27 mouse cellular contexts compared by ENCODE assay signal in the genomic region with DNA sequence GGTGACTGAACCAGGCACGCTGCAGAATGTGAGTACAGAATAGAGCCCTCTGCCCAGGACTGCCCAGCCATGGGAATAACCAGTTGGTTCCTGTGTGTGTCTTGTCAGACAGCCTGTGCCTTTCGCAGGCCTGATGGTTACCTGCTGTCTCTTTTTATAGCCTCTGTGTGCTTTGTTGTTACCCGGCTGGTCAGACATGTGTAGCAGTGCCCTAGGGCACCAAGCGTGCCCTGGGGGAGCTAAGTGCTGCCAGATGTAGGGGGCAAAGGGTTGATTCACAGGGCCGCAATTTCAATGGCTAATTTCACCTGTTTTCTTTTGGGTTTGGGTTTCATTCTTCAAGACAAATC. TPM values are rescaled to one million over a fixed set of nuclear protein-coding genes. Genes with fewer than 3 reads are reported as not detected.
DNase-seq lines count a peak whose midpoint lies in the region; ATAC-seq lines count a peak whose summit lies in the region.
"Had no signal": no experiment of that assay in that cellular context is flagged by ENCODE, and none has a peak within 500 bp of the region (broad histone marks: within the 10 kb centered on the region; RNA-seq: fewer than 3 reads in every experiment).

No protein-coding gene starts in this region.

- no peak overlapping the region for H3K4me3 ChIP-seq in forebrain, embryonic 10.5 days
- no peak overlapping the region for H3K4me3 ChIP-seq in forebrain, embryonic 11.5 days (ENCODE audit: low read depth, low read length)
- H3K4me3 ChIP-seq in midbrain, embryonic 11.5 days (ENCODE audit: low read depth, low read length) = no peak overlapping the region
- H3K4me3 ChIP-seq in midbrain, embryonic 16.5 days (ENCODE audit: low read depth, low read length) = no peak overlapping the region
- H3K4me3 ChIP-seq in embryonic facial prominence, embryonic 13.5 days = no peak overlapping the region
- no peak overlapping the region for H3K4me3 ChIP-seq in forebrain, embryonic 16.5 days (replicated peaks; ENCODE audit: low read length)
- H3K4me3 ChIP-seq: erythroblast, embryonic 14.5 days; heart, embryonic 10.5 days; left cerebral cortex, adult 2 months; limb, embryonic 10.5 days; myocyte had no signal

- WGBS in forebrain, embryonic 10.5 days = 35% methylated on average over 5 of the region's 5 CpGs
- 22% methylated on average over 5 of the region's 5 CpGs for WGBS in forebrain, embryonic 11.5 days
- 58% methylated on average over 5 of the region's 5 CpGs for WGBS in midbrain, embryonic 11.5 days
- WGBS in midbrain, embryonic 16.5 days = 30% methylated on average over 5 of the region's 5 CpGs
- 23% methylated on average over 5 of the region's 5 CpGs for WGBS in embryonic facial prominence, embryonic 13.5 days
- 15% methylated on average over 5 of the region's 5 CpGs for WGBS in forebrain, embryonic 16.5 days

- ATAC-seq in forebrain, embryonic 11.5 days (replicated peaks; ENCODE audit: low FRiP score) = no peak
- no peak for ATAC-seq in midbrain, embryonic 11.5 days (ENCODE audit: low FRiP score)
- no peak for ATAC-seq in midbrain, embryonic 16.5 days
- ATAC-seq in embryonic facial prominence, embryonic 13.5 days (ENCODE audit: insufficient number of reproducible peaks, insufficient read depth, low FRiP score, low TSS enrichment, low read depth) = no peak
- peak; percentile 38; the same call in 1 of the 2 replicates for ATAC-seq in forebrain, embryonic 16.5 days
- ATAC-seq: CD4-positive, CD25-positive, alpha-beta regulatory T cell, adult 4 months; intestine, postnatal 0 days; Patski had no signal

- no peaks in the 10 kb centered on the region for H3K36me3 ChIP-seq in forebrain, embryonic 10.5 days (replicated peaks)
- H3K36me3 ChIP-seq in forebrain, embryonic 11.5 days (ENCODE audit: control insufficient read depth, insufficient read depth, low read length) = no peaks in the 10 kb centered on the region
- no peaks in the 10 kb centered on the region for H3K36me3 ChIP-seq in midbrain, embryonic 11.5 days (ENCODE audit: control insufficient read depth, insufficient read depth, low read length)
- no peaks in the 10 kb centered on the region for H3K36me3 ChIP-seq in midbrain, embryonic 16.5 days (ENCODE audit: control insufficient read depth, insufficient read depth, low read length)
- no peaks in the 10 kb centered on the region for H3K36me3 ChIP-seq in embryonic facial prominence, embryonic 13.5 days
- no peaks in the 10 kb centered on the region for H3K36me3 ChIP-seq in forebrain, embryonic 16.5 days (ENCODE audit: control insufficient read depth, insufficient read depth)
- H3K36me3 ChIP-seq: heart, embryonic 10.5 days; limb, embryonic 10.5 days had no signal

- no peak overlapping the region for H3K4me2 ChIP-seq in forebrain, embryonic 11.5 days (ENCODE audit: low read depth, low read length, severe bottlenecking)
- H3K4me2 ChIP-seq in midbrain, embryonic 11.5 days = no peak overlapping the region
- H3K4me2 ChIP-seq in midbrain, embryonic 16.5 days (ENCODE audit: low read length) = no peak overlapping the region
- no peak overlapping the region for H3K4me2 ChIP-seq in embryonic facial prominence, embryonic 13.5 days
- no peak overlapping the region for H3K4me2 ChIP-seq in forebrain, embryonic 16.5 days (ENCODE audit: low read length)
- H3K4me2 ChIP-seq: hindbrain, embryonic 14.5 days; liver, embryonic 11.5 days had no signal

- no peak overlapping the region for H3K9ac ChIP-seq in forebrain, embryonic 11.5 days (ENCODE audit: low read length)
- no peak overlapping the region for H3K9ac ChIP-seq in midbrain, embryonic 11.5 days (ENCODE audit: low read length)
- H3K9ac ChIP-seq in midbrain, embryonic 16.5 days (ENCODE audit: low read depth, low read length) = no peak overlapping the region
- no peak overlapping the region for H3K9ac ChIP-seq in embryonic facial prominence, embryonic 13.5 days
- no peak overlapping the region for H3K9ac ChIP-seq in forebrain, embryonic 16.5 days (replicated peaks; ENCODE audit: low read depth, low read length)
- H3K9ac ChIP-seq: hindbrain, embryonic 14.5 days had no signal

- DNase-seq in forebrain, embryonic 10.5 days (ENCODE audit: extremely low spot score, low spot score) = no peak
- DNase-seq in forebrain, embryonic 11.5 days (ENCODE audit: low spot score) = no peak
- peak; percentile 68 for DNase-seq in midbrain, embryonic 11.5 days (ENCODE audit: low spot score, missing footprints)
- DNase-seq in lung, postnatal 14 days = no peak
- no peak for DNase-seq in layer of hippocampus, adult 11-12 months (ENCODE audit: low spot score)
- DNase-seq: adrenal gland, adult 8-10 months; cerebellum, adult 8-10 months; gastrocnemius, postnatal 36 days; lung, adult 2 months; lung, postnatal 36 days; right cerebral cortex, postnatal 4 days had no signal

- peaks cover 44% of the 10 kb centered on the region for H3K4me1 ChIP-seq in forebrain, embryonic 10.5 days
- H3K4me1 ChIP-seq in forebrain, embryonic 11.5 days (replicated peaks; ENCODE audit: control insufficient read depth, insufficient read depth, low read length) = peaks cover 10% of the 10 kb centered on the region
- peaks cover 10% of the 10 kb centered on the region for H3K4me1 ChIP-seq in midbrain, embryonic 11.5 days (ENCODE audit: control insufficient read depth, insufficient read depth, low read length)
- no peaks in the 10 kb centered on the region for H3K4me1 ChIP-seq in midbrain, embryonic 16.5 days (ENCODE audit: control insufficient read depth, insufficient read depth, low read length)
- H3K4me1 ChIP-seq in embryonic facial prominence, embryonic 13.5 days = peaks cover 30% of the 10 kb centered on the region
- H3K4me1 ChIP-seq in forebrain, embryonic 16.5 days (replicated peaks; ENCODE audit: control insufficient read depth, insufficient read depth, low read length) = peaks cover 12% of the 10 kb centered on the region

- H3K27ac ChIP-seq in forebrain, embryonic 10.5 days = peak overlapping the region; percentile 40
- no peak overlapping the region for H3K27ac ChIP-seq in forebrain, embryonic 11.5 days (ENCODE audit: low read depth, low read length)
- H3K27ac ChIP-seq in midbrain, embryonic 11.5 days (ENCODE audit: low read depth, low read length) = no peak overlapping the region
- H3K27ac ChIP-seq in midbrain, embryonic 16.5 days (ENCODE audit: low read length) = no peak overlapping the region
- peak overlapping the region; percentile 51 for H3K27ac ChIP-seq in embryonic facial prominence, embryonic 13.5 days
- H3K27ac ChIP-seq in forebrain, embryonic 16.5 days (ENCODE audit: low read length) = no peak overlapping the region
- H3K27ac ChIP-seq: heart, embryonic 10.5 days; hindbrain, embryonic 14.5 days; kidney, postnatal 0 days; left cerebral cortex, adult 2 months; limb, embryonic 10.5 days had no signal

- no peaks in the 10 kb centered on the region for H3K27me3 ChIP-seq in forebrain, embryonic 10.5 days (ENCODE audit: poor library complexity, severe bottlenecking)
- no peaks in the 10 kb centered on the region for H3K27me3 ChIP-seq in forebrain, embryonic 11.5 days (ENCODE audit: control insufficient read depth, insufficient read depth, low read length)
- H3K27me3 ChIP-seq in midbrain, embryonic 11.5 days (ENCODE audit: control insufficient read depth, insufficient read depth, low read length) = no peaks in the 10 kb centered on the region
- H3K27me3 ChIP-seq in midbrain, embryonic 16.5 days (ENCODE audit: control insufficient read depth, insufficient read depth, low read depth, low read length) = no peaks in the 10 kb centered on the region
- no peaks in the 10 kb centered on the region for H3K27me3 ChIP-seq in embryonic facial prominence, embryonic 13.5 days
- no peaks in the 10 kb centered on the region for H3K27me3 ChIP-seq in forebrain, embryonic 16.5 days (replicated peaks; ENCODE audit: control insufficient read depth, insufficient read depth, low read length)
- H3K27me3 ChIP-seq: Patski had no signal

- no peaks in the 10 kb centered on the region for H3K9me3 ChIP-seq in forebrain, embryonic 10.5 days
- no peaks in the 10 kb centered on the region for H3K9me3 ChIP-seq in forebrain, embryonic 11.5 days (ENCODE audit: control insufficient read depth, low read length)
- no peaks in the 10 kb centered on the region for H3K9me3 ChIP-seq in midbrain, embryonic 11.5 days (ENCODE audit: control insufficient read depth, low read length)
- H3K9me3 ChIP-seq in midbrain, embryonic 16.5 days (replicated peaks; ENCODE audit: control insufficient read depth, low read length, poor library complexity, severe bottlenecking) = no peaks in the 10 kb centered on the region
- H3K9me3 ChIP-seq in embryonic facial prominence, embryonic 13.5 days = no peaks in the 10 kb centered on the region
- H3K9me3 ChIP-seq in forebrain, embryonic 16.5 days (ENCODE audit: control insufficient read depth, low read length) = no peaks in the 10 kb centered on the region
- H3K9me3 ChIP-seq: heart, embryonic 10.5 days; limb, embryonic 10.5 days had no signal

RNA-seq across cellular contexts. Expression of a gene that starts 30.6 kb away (rescaled TPM):
- polyA plus RNA-seq in forebrain, embryonic 10.5 days (2016; fragmentation: Nextera tagmentation; extraction: Ambion mirVana) = 26.7 and 27.9 TPM in 2 replicates
- polyA plus RNA-seq in forebrain, embryonic 11.5 days (2014; fragmentation: Nextera tagmentation; extraction: Ambion mirVana) = 36.5 and 39.7 TPM in 2 replicates
- polyA plus RNA-seq in midbrain, embryonic 11.5 days (2014; fragmentation: Nextera tagmentation; extraction: Ambion mirVana) = 31.6 and 32.8 TPM in 2 replicates
- 30.1 and 33.0 TPM in 2 replicates for polyA plus RNA-seq in midbrain, embryonic 16.5 days (2015; fragmentation: Nextera tagmentation; extraction: Ambion mirVana)
- 51.8 and 52.1 TPM in 2 replicates for polyA plus RNA-seq in embryonic facial prominence, embryonic 13.5 days (2015; fragmentation: Nextera tagmentation; extraction: Ambion mirVana)
- polyA plus RNA-seq in forebrain, embryonic 16.5 days (2015; fragmentation: Nextera tagmentation; extraction: Ambion mirVana) = 42.0 and 46.3 TPM in 2 replicates

RNA-seq across cellular contexts. Expression of a gene that starts 44.2 kb away (rescaled TPM):
- 32.5 and 32.9 TPM in 2 replicates for polyA plus RNA-seq in forebrain, embryonic 10.5 days (2016; fragmentation: Nextera tagmentation; extraction: Ambion mirVana)
- polyA plus RNA-seq in forebrain, embryonic 11.5 days (2014; fragmentation: Nextera tagmentation; extraction: Ambion mirVana) = 118 and 133 TPM in 2 replicates
- 13.6 and 17.3 TPM in 2 replicates for polyA plus RNA-seq in midbrain, embryonic 11.5 days (2014; fragmentation: Nextera tagmentation; extraction: Ambion mirVana)
- 31.5 and 55.5 TPM in 2 replicates for polyA plus RNA-seq in midbrain, embryonic 16.5 days (2015; fragmentation: Nextera tagmentation; extraction: Ambion mirVana)
- polyA plus RNA-seq in embryonic facial prominence, embryonic 13.5 days (2015; fragmentation: Nextera tagmentation; extraction: Ambion mirVana) = 15.1 and 18.3 TPM in 2 replicates
- polyA plus RNA-seq in forebrain, embryonic 16.5 days (2015; fragmentation: Nextera tagmentation; extraction: Ambion mirVana) = 232 and 239 TPM in 2 replicates
- polyA plus RNA-seq: CD4-positive, CD25-positive, alpha-beta regulatory T cell, adult 4 months; heart, postnatal 0 days; kidney, postnatal 0 days; neural tube, embryonic 14.5 days had no signal

Comparison
In these comparisons a context has a peak if more than half of its experiments do, and no peak if none do; other contexts are left out.
1. H3K27ac ChIP-seq: peak in forebrain, embryonic 10.5 days (single experiment) and embryonic facial prominence, embryonic 13.5 days (single experiment); none in forebrain, embryonic 11.5 days (single experiment), midbrain, embryonic 11.5 days (single experiment), midbrain, embryonic 16.5 days (single experiment) and forebrain, embryonic 16.5 days (single experiment).